In the genomic region with DNA sequence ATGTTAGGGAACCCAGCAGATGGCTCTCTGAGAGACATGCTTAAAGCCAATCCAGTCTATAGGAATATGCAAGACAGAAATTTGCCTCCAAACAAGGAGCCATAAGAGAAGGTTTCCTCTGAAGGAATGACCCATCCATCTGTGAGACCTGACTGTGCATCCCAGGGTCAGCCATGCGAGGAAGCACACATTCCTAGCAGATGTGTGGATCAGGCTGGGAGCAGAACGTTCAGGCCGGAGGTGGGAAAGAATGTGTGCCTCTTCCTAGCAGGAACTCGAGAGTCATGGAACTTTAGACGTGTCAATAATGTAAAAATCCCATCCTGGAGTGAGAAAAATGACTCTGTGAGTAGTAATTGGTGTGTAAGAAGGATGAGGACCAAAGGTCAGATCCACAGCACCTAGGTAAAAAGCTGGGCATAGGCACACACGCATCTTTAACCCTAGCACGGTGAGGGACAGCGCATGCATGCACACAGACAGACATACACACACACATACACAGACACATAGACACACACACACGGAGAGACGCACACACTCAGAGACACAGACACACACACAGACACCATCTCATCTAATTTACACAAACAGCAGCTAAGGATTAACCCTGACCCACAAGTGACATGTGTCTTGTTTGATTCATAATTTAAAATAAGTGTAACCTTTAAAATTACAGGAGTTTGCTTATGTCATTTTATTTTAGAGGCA, we compare ENCODE assay signal across 16 mouse cellular contexts. TPM values are rescaled to one million over a fixed set of nuclear protein-coding genes. Genes with fewer than 3 reads are reported as not detected.
DNase-seq lines count a peak whose midpoint lies in the region; ATAC-seq lines count a peak whose summit lies in the region.
"Had no signal": no experiment of that assay in that cellular context is flagged by ENCODE, and none has a peak within 500 bp of the region (broad histone marks: within the 10 kb centered on the region; RNA-seq: fewer than 3 reads in every experiment).

No protein-coding gene starts in this region.

- no peaks in the 10 kb centered on the region for H3K27me3 ChIP-seq in embryonic facial prominence, embryonic 11.5 days (ENCODE audit: control insufficient read depth, insufficient read depth, low read length)
- no peaks in the 10 kb centered on the region for H3K27me3 ChIP-seq in embryonic facial prominence, embryonic 10.5 days (replicated peaks; ENCODE audit: low read depth, poor library complexity, severe bottlenecking)
- no peaks in the 10 kb centered on the region for H3K27me3 ChIP-seq in hindbrain, embryonic 10.5 days (ENCODE audit: insufficient read depth, poor library complexity, severe bottlenecking)
- H3K27me3 ChIP-seq in hindbrain, embryonic 16.5 days (replicated peaks; ENCODE audit: control insufficient read depth, insufficient read depth, low read length), result no peaks in the 10 kb centered on the region
- H3K27me3 ChIP-seq in midbrain, embryonic 11.5 days (ENCODE audit: control insufficient read depth, insufficient read depth, low read length), result no peaks in the 10 kb centered on the region
- no peaks in the 10 kb centered on the region for H3K27me3 ChIP-seq in midbrain, embryonic 14.5 days (ENCODE audit: control insufficient read depth, insufficient read depth, low read length)
- H3K27me3 ChIP-seq: forebrain, embryonic 15.5 days; heart, embryonic 13.5 days; hindbrain, embryonic 12.5 days had no signal

- H3K27ac ChIP-seq in embryonic facial prominence, embryonic 11.5 days (replicated peaks; ENCODE audit: low read depth, low read length), result no peak overlapping the region
- H3K27ac ChIP-seq in embryonic facial prominence, embryonic 10.5 days (replicated peaks), result no peak overlapping the region
- H3K27ac ChIP-seq in hindbrain, embryonic 10.5 days, result peak overlapping the region; percentile 45; the same call in 1 of the 2 replicates
- no peak overlapping the region for H3K27ac ChIP-seq in hindbrain, embryonic 16.5 days (ENCODE audit: low read depth, low read length)
- no peak overlapping the region for H3K27ac ChIP-seq in midbrain, embryonic 11.5 days (ENCODE audit: low read depth, low read length)
- no peak overlapping the region for H3K27ac ChIP-seq in midbrain, embryonic 14.5 days (replicated peaks; ENCODE audit: low read depth, low read length)
- H3K27ac ChIP-seq: forebrain, embryonic 15.5 days; heart, embryonic 13.5 days; hindbrain, embryonic 12.5 days; hindbrain, postnatal 0 days had no signal

- H3K4me2 ChIP-seq in embryonic facial prominence, embryonic 11.5 days (ENCODE audit: low read depth, low read length), result no peak overlapping the region
- H3K4me2 ChIP-seq in hindbrain, embryonic 16.5 days (ENCODE audit: low read length), result no peak overlapping the region
- H3K4me2 ChIP-seq in midbrain, embryonic 11.5 days, result no peak overlapping the region
- H3K4me2 ChIP-seq in midbrain, embryonic 14.5 days (ENCODE audit: low read length), result no peak overlapping the region

- no peaks in the 10 kb centered on the region for H3K36me3 ChIP-seq in embryonic facial prominence, embryonic 11.5 days (replicated peaks; ENCODE audit: control insufficient read depth, insufficient read depth, low read depth, low read length)
- no peaks in the 10 kb centered on the region for H3K36me3 ChIP-seq in embryonic facial prominence, embryonic 10.5 days (replicated peaks)
- H3K36me3 ChIP-seq in hindbrain, embryonic 10.5 days, result no peaks in the 10 kb centered on the region
- H3K36me3 ChIP-seq in hindbrain, embryonic 16.5 days (ENCODE audit: control insufficient read depth, insufficient read depth, low read length), result no peaks in the 10 kb centered on the region
- H3K36me3 ChIP-seq in midbrain, embryonic 11.5 days (ENCODE audit: control insufficient read depth, insufficient read depth, low read length), result no peaks in the 10 kb centered on the region
- no peaks in the 10 kb centered on the region for H3K36me3 ChIP-seq in midbrain, embryonic 14.5 days (ENCODE audit: control insufficient read depth, insufficient read depth, low read length)
- H3K36me3 ChIP-seq: forebrain, embryonic 15.5 days; heart, embryonic 13.5 days; hindbrain, embryonic 12.5 days had no signal

- no peaks in the 10 kb centered on the region for H3K9me3 ChIP-seq in embryonic facial prominence, embryonic 11.5 days (replicated peaks; ENCODE audit: control insufficient read depth, low read length)
- no peaks in the 10 kb centered on the region for H3K9me3 ChIP-seq in embryonic facial prominence, embryonic 10.5 days
- no peaks in the 10 kb centered on the region for H3K9me3 ChIP-seq in hindbrain, embryonic 10.5 days
- no peaks in the 10 kb centered on the region for H3K9me3 ChIP-seq in hindbrain, embryonic 16.5 days (ENCODE audit: control insufficient read depth, low read length)
- H3K9me3 ChIP-seq in midbrain, embryonic 11.5 days (ENCODE audit: control insufficient read depth, low read length), result no peaks in the 10 kb centered on the region
- H3K9me3 ChIP-seq in midbrain, embryonic 14.5 days (ENCODE audit: control insufficient read depth, low read length), result no peaks in the 10 kb centered on the region
- H3K9me3 ChIP-seq: forebrain, embryonic 15.5 days; hindbrain, embryonic 12.5 days had no signal

- WGBS in embryonic facial prominence, embryonic 11.5 days, result 69% methylated on average over 10 of the region's 10 CpGs
- WGBS in embryonic facial prominence, embryonic 10.5 days, result 81% methylated on average over 10 of the region's 10 CpGs
- 73% methylated on average over 10 of the region's 10 CpGs for WGBS in hindbrain, embryonic 10.5 days
- WGBS in hindbrain, embryonic 16.5 days, result 76% methylated on average over 10 of the region's 10 CpGs
- 75% methylated on average over 10 of the region's 10 CpGs for WGBS in midbrain, embryonic 11.5 days
- WGBS in midbrain, embryonic 14.5 days, result 72% methylated on average over 10 of the region's 10 CpGs

- H3K4me3 ChIP-seq in embryonic facial prominence, embryonic 11.5 days (ENCODE audit: low read depth, low read length), result no peak overlapping the region
- no peak overlapping the region for H3K4me3 ChIP-seq in embryonic facial prominence, embryonic 10.5 days
- no peak overlapping the region for H3K4me3 ChIP-seq in hindbrain, embryonic 10.5 days
- no peak overlapping the region for H3K4me3 ChIP-seq in hindbrain, embryonic 16.5 days (ENCODE audit: low read length)
- no peak overlapping the region for H3K4me3 ChIP-seq in midbrain, embryonic 11.5 days (ENCODE audit: low read depth, low read length)
- no peak overlapping the region for H3K4me3 ChIP-seq in midbrain, embryonic 14.5 days (replicated peaks; ENCODE audit: low read depth, low read length)
- H3K4me3 ChIP-seq: forebrain, embryonic 15.5 days; heart, embryonic 13.5 days; hindbrain, embryonic 12.5 days had no signal

- no peaks in the 10 kb centered on the region for H3K4me1 ChIP-seq in embryonic facial prominence, embryonic 11.5 days (ENCODE audit: control insufficient read depth, insufficient read depth, low read length)
- peaks cover 31% of the 10 kb centered on the region for H3K4me1 ChIP-seq in embryonic facial prominence, embryonic 10.5 days
- H3K4me1 ChIP-seq in hindbrain, embryonic 10.5 days (replicated peaks), result peaks cover 36% of the 10 kb centered on the region
- 0 out of 2 replicates have a peak, but pooled peaks cover 3% of the 10 kb centered on the region for H3K4me1 ChIP-seq in hindbrain, embryonic 16.5 days (ENCODE audit: control insufficient read depth, insufficient read depth, low read depth, low read length)
- H3K4me1 ChIP-seq in midbrain, embryonic 11.5 days (ENCODE audit: control insufficient read depth, insufficient read depth, low read length), result peaks cover 7% of the 10 kb centered on the region; the same call in 1 of the 2 replicates
- no peaks in the 10 kb centered on the region for H3K4me1 ChIP-seq in midbrain, embryonic 14.5 days (ENCODE audit: control insufficient read depth, insufficient read depth, low read length)
- H3K4me1 ChIP-seq: heart, embryonic 13.5 days had no signal

- H3K9ac ChIP-seq in embryonic facial prominence, embryonic 11.5 days (replicated peaks; ENCODE audit: low read length), result no peak overlapping the region
- H3K9ac ChIP-seq in hindbrain, embryonic 16.5 days (ENCODE audit: low read depth, low read length), result no peak overlapping the region
- no peak overlapping the region for H3K9ac ChIP-seq in midbrain, embryonic 11.5 days (ENCODE audit: low read length)
- H3K9ac ChIP-seq in midbrain, embryonic 14.5 days (replicated peaks; ENCODE audit: low read length), result no peak overlapping the region
- H3K9ac ChIP-seq: forebrain, embryonic 15.5 days; hindbrain, embryonic 12.5 days had no signal

- ATAC-seq in embryonic facial prominence, embryonic 11.5 days (replicated peaks; ENCODE audit: insufficient number of reproducible peaks, low FRiP score, low TSS enrichment, low read depth), result 0 out of 2 replicates have a peak, but pooled peaks have one; percentile 56
- no peak for ATAC-seq in hindbrain, embryonic 16.5 days
- no peak for ATAC-seq in midbrain, embryonic 11.5 days (ENCODE audit: low FRiP score)
- ATAC-seq in midbrain, embryonic 14.5 days (ENCODE audit: low FRiP score, low TSS enrichment), result no peak
- no peak for ATAC-seq in monocyte, adult 5-6 weeks (replicated peaks; ENCODE audit: insufficient number of reproducible peaks, low FRiP score, low TSS enrichment, poor library complexity, severe bottlenecking)

- no peak for DNase-seq in embryonic facial prominence, embryonic 11.5 days (ENCODE audit: low spot score)
- DNase-seq in embryonic facial prominence, embryonic 10.5 days (ENCODE audit: low spot score), result no peak
- no peak for DNase-seq in hindbrain, embryonic 10.5 days (ENCODE audit: low spot score)
- peak; percentile 84 for DNase-seq in midbrain, embryonic 11.5 days (ENCODE audit: low spot score, missing footprints)
- DNase-seq in midbrain, embryonic 14.5 days, result no peak
- DNase-seq in Muller cell, postnatal 12 days (ENCODE audit: inconsistent ontology term), result peak; percentile 26
- DNase-seq: adrenal gland, adult 2 months; adrenal gland, postnatal 25 days; cerebellum, adult 2 months; gastrocnemius, postnatal 14 days had no signal

RNA-seq across cellular contexts. Expression of a gene that starts 51.5 kb away (rescaled TPM):
- 15.7 and 15.9 TPM in 2 replicates for polyA plus RNA-seq in embryonic facial prominence, embryonic 11.5 days (2014; fragmentation: Nextera tagmentation; extraction: Ambion mirVana)
- polyA plus RNA-seq in embryonic facial prominence, embryonic 10.5 days (2016; fragmentation: Nextera tagmentation; extraction: Ambion mirVana), result 16.6 and 17.0 TPM in 2 replicates
- polyA plus RNA-seq in hindbrain, embryonic 10.5 days (2016; fragmentation: Nextera tagmentation; extraction: Ambion mirVana), result 12.1 and 14.6 TPM in 2 replicates
- 3.4 and 5.4 TPM in 2 replicates for polyA plus RNA-seq in hindbrain, embryonic 16.5 days (2015; fragmentation: Nextera tagmentation; extraction: Ambion mirVana)
- polyA plus RNA-seq in midbrain, embryonic 11.5 days (2014; fragmentation: Nextera tagmentation; extraction: Ambion mirVana), result 14.0 and 15.1 TPM in 2 replicates
- polyA plus RNA-seq in midbrain, embryonic 14.5 days (2014; fragmentation: Nextera tagmentation; extraction: Ambion mirVana), result 4.1 and 7.9 TPM in 2 replicates
- total RNA-seq in monocyte, adult 5-6 weeks (2017), result 45.6 to 52.8 TPM (median 49.3 TPM) in 3 replicates

Comparison
In these comparisons a context has a peak if more than half of its experiments do, and no peak if none do; other contexts are left out.
1. DNase-seq: peak in midbrain, embryonic 11.5 days (single experiment) and Muller cell, postnatal 12 days (single experiment); none in embryonic facial prominence, embryonic 11.5 days (single experiment), embryonic facial prominence, embryonic 10.5 days (single experiment), hindbrain, embryonic 10.5 days (single experiment) and midbrain, embryonic 14.5 days (single experiment).